In genomic region chr17:28507496-28507895, GRCm38 (mm10) we compare ENCODE assay signal across 16 mouse cellular contexts. TPM values are rescaled to one million over a fixed set of nuclear protein-coding genes. Genes with fewer than 3 reads are reported as not detected.
DNase-seq lines count a peak whose midpoint lies in the region; ATAC-seq lines count a peak whose summit lies in the region.
"Had no signal": no experiment of that assay in that cellular context is flagged by ENCODE, and none has a peak within 500 bp of the region (broad histone marks: within the 10 kb centered on the region; RNA-seq: fewer than 3 reads in every experiment).

No protein-coding gene starts in this region.

- peak overlapping the region; percentile 52 for H3K27ac ChIP-seq in liver, embryonic 11.5 days (ENCODE audit: low read depth, low read length)
- H3K27ac ChIP-seq in stomach, embryonic 16.5 days (ENCODE audit: low read length) = no peak overlapping the region
- H3K27ac ChIP-seq: left cerebral cortex, adult 2 months; lung, embryonic 15.5 days; midbrain, embryonic 13.5 days; neural tube, embryonic 12.5 days had no signal

- no peaks in the 10 kb centered on the region for H3K36me3 ChIP-seq in liver, embryonic 11.5 days (ENCODE audit: control insufficient read depth, insufficient read depth, low read length)
- no peaks in the 10 kb centered on the region for H3K36me3 ChIP-seq in stomach, embryonic 16.5 days (ENCODE audit: control insufficient read depth, insufficient read depth, low read length)
- H3K36me3 ChIP-seq: lung, embryonic 15.5 days; midbrain, embryonic 13.5 days; neural tube, embryonic 12.5 days had no signal

- no peak overlapping the region for H3K4me2 ChIP-seq in liver, embryonic 11.5 days
- H3K4me2 ChIP-seq in stomach, embryonic 16.5 days (ENCODE audit: low read depth, low read length) = no peak overlapping the region
- H3K4me2 ChIP-seq: lung, embryonic 15.5 days; midbrain, embryonic 13.5 days; neural tube, embryonic 12.5 days had no signal

- peaks cover 11% of the 10 kb centered on the region for H3K27me3 ChIP-seq in liver, embryonic 11.5 days (replicated peaks; ENCODE audit: control insufficient read depth, insufficient read depth, low read length)
- no peaks in the 10 kb centered on the region for H3K27me3 ChIP-seq in stomach, embryonic 16.5 days (ENCODE audit: control insufficient read depth, insufficient read depth, low read length)
- H3K27me3 ChIP-seq: lung, embryonic 15.5 days; neural tube, embryonic 12.5 days had no signal

- peaks cover 20% of the 10 kb centered on the region for H3K4me1 ChIP-seq in liver, embryonic 11.5 days (replicated peaks; ENCODE audit: control insufficient read depth, insufficient read depth, low read length)
- peaks cover 30% of the 10 kb centered on the region for H3K4me1 ChIP-seq in stomach, embryonic 16.5 days (ENCODE audit: control insufficient read depth, insufficient read depth, low read length)

- peak; percentile 91 for DNase-seq in heart, adult 11 months
- DNase-seq in heart, postnatal 4 days = no peak
- DNase-seq in liver, embryonic 11.5 days (ENCODE audit: low spot score) = no peak
- no peak for DNase-seq in liver
- peak; percentile 28 for DNase-seq in ZHBTc4 (ENCODE audit: low read depth, low spot score)
- no peak for DNase-seq in right cerebral cortex, postnatal 4 days
- DNase-seq: cerebellum, postnatal 36 days; kidney, postnatal 36 days had no signal

- H3K9ac ChIP-seq in liver, embryonic 11.5 days (ENCODE audit: low read depth, low read length) = 0 out of 2 replicates have a peak overlapping the region, but pooled peaks have one; percentile 8
- peak overlapping the region; percentile 58 for H3K9ac ChIP-seq in stomach, embryonic 16.5 days (ENCODE audit: low read length)
- H3K9ac ChIP-seq: lung, embryonic 15.5 days; midbrain, embryonic 13.5 days; neural tube, embryonic 12.5 days had no signal

- H3K4me3 ChIP-seq in liver, embryonic 11.5 days (ENCODE audit: low read depth, low read length) = no peak overlapping the region
- no peak overlapping the region for H3K4me3 ChIP-seq in stomach, embryonic 16.5 days (replicated peaks; ENCODE audit: low read length)
- H3K4me3 ChIP-seq: erythroblast, embryonic 14.5 days; left cerebral cortex, adult 2 months; lung, embryonic 15.5 days; midbrain, embryonic 13.5 days; neural tube, embryonic 12.5 days had no signal

- 12% methylated on average over 5 of the region's 5 CpGs for WGBS in liver, embryonic 11.5 days
- 36% methylated on average over 5 of the region's 5 CpGs for WGBS in stomach, embryonic 16.5 days

- no peaks in the 10 kb centered on the region for H3K9me3 ChIP-seq in liver, embryonic 11.5 days (ENCODE audit: control insufficient read depth, low read length)
- H3K9me3 ChIP-seq in stomach, embryonic 16.5 days (replicated peaks; ENCODE audit: control insufficient read depth, low read length) = no peaks in the 10 kb centered on the region
- H3K9me3 ChIP-seq: lung, embryonic 15.5 days; midbrain, embryonic 13.5 days; neural tube, embryonic 12.5 days had no signal

- no peak for ATAC-seq in liver, embryonic 11.5 days (replicated peaks; ENCODE audit: low FRiP score)
- ATAC-seq in stomach, embryonic 16.5 days (ENCODE audit: insufficient read depth, low FRiP score) = no peak
- ATAC-seq: CD4-positive, CD25-positive, alpha-beta regulatory T cell, adult 4 months; midbrain, embryonic 13.5 days had no signal

RNA-seq across cellular contexts. Expression of gene Fkbp5, which starts 9.8 kb away (rescaled TPM):
- 10 to 100 TPM; 21.4 to 22.0 TPM for total RNA-seq in heart, postnatal 4 days (2021)
- polyA plus RNA-seq in liver, embryonic 11.5 days (2014; fragmentation: Nextera tagmentation; extraction: Ambion mirVana) = 8.8 and 10.1 TPM in 2 replicates
- 25.5 and 27.1 TPM in 2 replicates for polyA plus RNA-seq in stomach, embryonic 16.5 days (2015; fragmentation: Nextera tagmentation; extraction: Ambion mirVana)

RNA-seq across cellular contexts. Expression of gene Armc12, which starts 23.1 kb away (rescaled TPM):
- not detected for total RNA-seq in heart, postnatal 4 days (2021)
- not detected in 2 replicates for polyA plus RNA-seq in liver, embryonic 11.5 days (2014; fragmentation: Nextera tagmentation; extraction: Ambion mirVana)
- polyA plus RNA-seq in stomach, embryonic 16.5 days (2015; fragmentation: Nextera tagmentation; extraction: Ambion mirVana) = not detected in 2 replicates
- total RNA-seq: left cerebral cortex, adult 2 months had no signal
- polyA plus RNA-seq: CD4-positive, CD25-positive, alpha-beta regulatory T cell, adult 4 months; erythroblast, embryonic 14.5 days; heart, embryonic 14.5 days; lung, embryonic 15.5 days; midbrain, embryonic 13.5 days; neural tube, embryonic 12.5 days had no signal

RNA-seq across cellular contexts. Expression of gene Clpsl2, which starts 41.7 kb away (rescaled TPM):
- total RNA-seq in heart, postnatal 4 days (2021) = not detected
- not detected in 2 replicates for polyA plus RNA-seq in liver, embryonic 11.5 days (2014; fragmentation: Nextera tagmentation; extraction: Ambion mirVana)
- polyA plus RNA-seq in stomach, embryonic 16.5 days (2015; fragmentation: Nextera tagmentation; extraction: Ambion mirVana) = not detected in 2 replicates
- total RNA-seq: left cerebral cortex, adult 2 months had no signal
- polyA plus RNA-seq: CD4-positive, CD25-positive, alpha-beta regulatory T cell, adult 4 months; erythroblast, embryonic 14.5 days; heart, embryonic 14.5 days; lung, embryonic 15.5 days; midbrain, embryonic 13.5 days; neural tube, embryonic 12.5 days had no signal

RNA-seq across cellular contexts. Expression of gene Clps, which starts 53.1 kb away (rescaled TPM):
- not detected for total RNA-seq in heart, postnatal 4 days (2021)
- polyA plus RNA-seq in liver, embryonic 11.5 days (2014; fragmentation: Nextera tagmentation; extraction: Ambion mirVana) = 3.5 and 3.7 TPM in 2 replicates
- polyA plus RNA-seq in stomach, embryonic 16.5 days (2015; fragmentation: Nextera tagmentation; extraction: Ambion mirVana) = 3,124 and 3,837 TPM in 2 replicates
- total RNA-seq: left cerebral cortex, adult 2 months had no signal
- polyA plus RNA-seq: CD4-positive, CD25-positive, alpha-beta regulatory T cell, adult 4 months; erythroblast, embryonic 14.5 days; heart, embryonic 14.5 days; neural tube, embryonic 12.5 days had no signal

Comparison
In these comparisons a context has a peak if more than half of its experiments do, and no peak if none do; other contexts are left out.
1. DNase-seq: peak in heart, adult 11 months (single experiment) and ZHBTc4 (single experiment); none in heart, postnatal 4 days (single experiment), liver, embryonic 11.5 days (single experiment), liver (single experiment) and right cerebral cortex, postnatal 4 days (single experiment).